7 mouse cellular contexts compared by ENCODE assay signal in the genomic region with DNA sequence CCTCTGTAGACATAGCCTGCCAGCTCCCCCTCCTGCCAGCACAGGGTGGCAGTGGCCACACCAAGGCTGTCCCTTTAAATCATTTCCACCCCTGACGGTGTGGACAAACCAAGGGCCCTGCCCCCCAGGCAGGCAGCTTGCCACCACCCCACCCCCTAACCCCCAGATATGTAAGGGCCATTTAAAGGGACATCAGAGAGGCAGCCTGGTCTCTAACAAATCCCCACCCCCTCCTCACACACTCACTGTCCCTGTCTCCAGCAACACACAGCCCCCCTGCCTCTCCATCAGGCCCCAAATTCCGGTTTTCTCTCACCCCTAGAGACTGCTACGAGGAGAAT. TPM values are rescaled to one million over a fixed set of nuclear protein-coding genes. Genes with fewer than 3 reads are reported as not detected.
DNase-seq lines count a peak whose midpoint lies in the region; ATAC-seq and TF ChIP-seq lines count a peak whose summit lies in the region.

No protein-coding gene starts in this region.

- H3K9ac ChIP-seq in lung, postnatal 0 days (replicated peaks; ENCODE audit: low read depth) = peak overlapping the region; percentile 56
- H3K9ac ChIP-seq in stomach, embryonic 16.5 days (ENCODE audit: low read length) = peak overlapping the region; percentile 80

- TF ChIP-seq EP300 in lung, postnatal 0 days (IDR thresholded peaks at IDR 0.05) = no peak

- ATAC-seq in lung, postnatal 0 days = peak; percentile 2; the same call in 1 of the 2 replicates
- peak; percentile 6; the same call in 1 of the 2 replicates for ATAC-seq in stomach, embryonic 16.5 days (ENCODE audit: insufficient read depth, low FRiP score)

- no peak for TF ChIP-seq CTCF in E14TG2a.4 (conservative IDR thresholded peaks at IDR 0.05; ENCODE audit: low read length)
- TF ChIP-seq CTCF in lung, postnatal 0 days (IDR thresholded peaks at IDR 0.05) = peak; percentile 55

- peaks cover 9% of the 10 kb centered on the region for H3K27me3 ChIP-seq in E14TG2a.4 (ENCODE audit: insufficient read depth, low read length)
- H3K27me3 ChIP-seq in heart, embryonic 10.5 days (ENCODE audit: insufficient read depth, poor library complexity, severe bottlenecking) = no peaks in the 10 kb centered on the region
- H3K27me3 ChIP-seq in lung, postnatal 0 days (replicated peaks; ENCODE audit: insufficient read depth, low read length) = no peaks in the 10 kb centered on the region
- no peaks in the 10 kb centered on the region for H3K27me3 ChIP-seq in stomach, embryonic 16.5 days (ENCODE audit: control insufficient read depth, insufficient read depth, low read length)

- 3% methylated on average over 3 of the region's 3 CpGs for WGBS in heart, embryonic 10.5 days
- WGBS in lung, postnatal 0 days = 0% methylated on average over 3 of the region's 3 CpGs
- WGBS in stomach, embryonic 16.5 days = 1% methylated on average over 3 of the region's 3 CpGs

- peaks cover 11% of the 10 kb centered on the region for H3K36me3 ChIP-seq in E14TG2a.4 (ENCODE audit: insufficient read depth, low read length)
- peaks cover 17% of the 10 kb centered on the region for H3K36me3 ChIP-seq in heart, embryonic 10.5 days
- no peaks in the 10 kb centered on the region for H3K36me3 ChIP-seq in lung, postnatal 0 days (ENCODE audit: insufficient read depth, low read length)
- no peaks in the 10 kb centered on the region for H3K36me3 ChIP-seq in stomach, embryonic 16.5 days (ENCODE audit: control insufficient read depth, insufficient read depth, low read length)

- H3K27ac ChIP-seq in heart, embryonic 10.5 days = peak overlapping the region; percentile 98
- peak overlapping the region; percentile 98 for H3K27ac ChIP-seq in lung, postnatal 0 days (ENCODE audit: low read length)
- peak overlapping the region; percentile 99 for H3K27ac ChIP-seq in stomach, embryonic 16.5 days (ENCODE audit: low read length)

- H3K4me3 ChIP-seq in E14TG2a.4 (replicated peaks; ENCODE audit: low read length) = peak overlapping the region; percentile 88
- H3K4me3 ChIP-seq in heart, embryonic 10.5 days = peak overlapping the region; percentile 86
- peak overlapping the region; percentile 51 for H3K4me3 ChIP-seq in lung, postnatal 0 days (ENCODE audit: low read depth, low read length)
- peak overlapping the region; percentile 67 for H3K4me3 ChIP-seq in stomach, embryonic 16.5 days (replicated peaks; ENCODE audit: low read length)

- DNase-seq in 3T3-L1 (ENCODE audit: low read depth, low spot score) = peak; percentile 69
- DNase-seq in embryo, embryonic 10.5 days (ENCODE audit: low spot score) = peak; percentile 74
- no peak for DNase-seq in heart, embryonic 10.5 days (ENCODE audit: low spot score)
- DNase-seq in kidney, adult 8-10 months = peak; percentile 60 to 76
- peak; percentile 85 for DNase-seq in lung, postnatal 0 days (ENCODE audit: low spot score)

- no peaks in the 10 kb centered on the region for H3K9me3 ChIP-seq in E14TG2a.4 (ENCODE audit: low read length)
- H3K9me3 ChIP-seq in heart, embryonic 10.5 days = no peaks in the 10 kb centered on the region
- no peaks in the 10 kb centered on the region for H3K9me3 ChIP-seq in lung, postnatal 0 days (ENCODE audit: low read length)
- H3K9me3 ChIP-seq in stomach, embryonic 16.5 days (replicated peaks; ENCODE audit: control insufficient read depth, low read length) = no peaks in the 10 kb centered on the region

- peaks cover 74% of the 10 kb centered on the region for H3K4me1 ChIP-seq in E14TG2a.4 (replicated peaks; ENCODE audit: low read depth, low read length)
- H3K4me1 ChIP-seq in heart, embryonic 10.5 days = peaks cover 89% of the 10 kb centered on the region
- H3K4me1 ChIP-seq in lung, postnatal 0 days (ENCODE audit: insufficient read depth, low read depth, low read length) = peaks cover 27% of the 10 kb centered on the region
- peaks cover 45% of the 10 kb centered on the region for H3K4me1 ChIP-seq in stomach, embryonic 16.5 days (ENCODE audit: control insufficient read depth, insufficient read depth, low read length)

- peak overlapping the region; percentile 96 for H3K4me2 ChIP-seq in lung, postnatal 0 days (replicated peaks; ENCODE audit: low read depth, low read length)
- H3K4me2 ChIP-seq in stomach, embryonic 16.5 days (ENCODE audit: low read depth, low read length) = peak overlapping the region; percentile 98

RNA-seq across cellular contexts. Expression of a gene that starts 1.8 kb away (rescaled TPM):
- 20.9 and 26.9 TPM in 2 replicates for polyA plus RNA-seq in heart, embryonic 10.5 days (2016; fragmentation: Nextera tagmentation; extraction: Ambion mirVana)
- 29.4 and 34.9 TPM in 2 replicates for polyA plus RNA-seq in lung, postnatal 0 days (2015; fragmentation: Nextera tagmentation; extraction: Ambion mirVana)
- 21.2 and 21.4 TPM in 2 replicates for polyA plus RNA-seq in stomach, embryonic 16.5 days (2015; fragmentation: Nextera tagmentation; extraction: Ambion mirVana)

RNA-seq across cellular contexts. Expression of a gene that starts 17.3 kb away (rescaled TPM):
- 38.9 and 52.5 TPM in 2 replicates for polyA plus RNA-seq in heart, embryonic 10.5 days (2016; fragmentation: Nextera tagmentation; extraction: Ambion mirVana)
- 96.5 and 101 TPM in 2 replicates for polyA plus RNA-seq in lung, postnatal 0 days (2015; fragmentation: Nextera tagmentation; extraction: Ambion mirVana)
- polyA plus RNA-seq in stomach, embryonic 16.5 days (2015; fragmentation: Nextera tagmentation; extraction: Ambion mirVana) = 26.4 and 28.7 TPM in 2 replicates

RNA-seq across cellular contexts. Expression of a gene that starts 19.9 kb away (rescaled TPM):
- polyA plus RNA-seq in heart, embryonic 10.5 days (2016; fragmentation: Nextera tagmentation; extraction: Ambion mirVana) = 27.4 and 31.8 TPM in 2 replicates
- polyA plus RNA-seq in lung, postnatal 0 days (2015; fragmentation: Nextera tagmentation; extraction: Ambion mirVana) = 16.3 and 16.5 TPM in 2 replicates
- polyA plus RNA-seq in stomach, embryonic 16.5 days (2015; fragmentation: Nextera tagmentation; extraction: Ambion mirVana) = 29.4 TPM in 2 replicates

RNA-seq across cellular contexts. Expression of a gene that starts 20.0 kb away (rescaled TPM):
- polyA plus RNA-seq in heart, embryonic 10.5 days (2016; fragmentation: Nextera tagmentation; extraction: Ambion mirVana) = 158 and 165 TPM in 2 replicates
- 126 and 142 TPM in 2 replicates for polyA plus RNA-seq in lung, postnatal 0 days (2015; fragmentation: Nextera tagmentation; extraction: Ambion mirVana)
- 144 and 148 TPM in 2 replicates for polyA plus RNA-seq in stomach, embryonic 16.5 days (2015; fragmentation: Nextera tagmentation; extraction: Ambion mirVana)

RNA-seq across cellular contexts. Expression of a gene that starts 46.1 kb away (rescaled TPM):
- 15.8 and 26.5 TPM in 2 replicates for polyA plus RNA-seq in heart, embryonic 10.5 days (2016; fragmentation: Nextera tagmentation; extraction: Ambion mirVana)
- polyA plus RNA-seq in lung, postnatal 0 days (2015; fragmentation: Nextera tagmentation; extraction: Ambion mirVana) = 29.9 and 38.4 TPM in 2 replicates
- 48.5 and 55.4 TPM in 2 replicates for polyA plus RNA-seq in stomach, embryonic 16.5 days (2015; fragmentation: Nextera tagmentation; extraction: Ambion mirVana)
